Mouse (Mus musculus) frontal cortex, adult 2 months (tissue): ENCODE measurements at regions not wholly inside any gene's neighbourhood (a gene's known extent, or its start where the extent isn't known, plus 50 kb on each side); places are given as distances from the start of the nearest gene placed in this dataset.
A peak's percentile ranks its signal among the peaks of the same experiment; 100 is the strongest.
"Not testable (repeated sequence)": the region's sequence is repeated elsewhere in the genome, so short reads cannot be mapped to it uniquely, and the experiment has no call there.

Experiments used
- DNase-seq, 2 experiments: peaks; one replicate each; pipeline ENCODE4 v3.0.0; 2022; ENCODE audit warnings: low spot score in 1 of 2; ENCODE audit errors: extremely low spot score in 1 of 2

DNA sequence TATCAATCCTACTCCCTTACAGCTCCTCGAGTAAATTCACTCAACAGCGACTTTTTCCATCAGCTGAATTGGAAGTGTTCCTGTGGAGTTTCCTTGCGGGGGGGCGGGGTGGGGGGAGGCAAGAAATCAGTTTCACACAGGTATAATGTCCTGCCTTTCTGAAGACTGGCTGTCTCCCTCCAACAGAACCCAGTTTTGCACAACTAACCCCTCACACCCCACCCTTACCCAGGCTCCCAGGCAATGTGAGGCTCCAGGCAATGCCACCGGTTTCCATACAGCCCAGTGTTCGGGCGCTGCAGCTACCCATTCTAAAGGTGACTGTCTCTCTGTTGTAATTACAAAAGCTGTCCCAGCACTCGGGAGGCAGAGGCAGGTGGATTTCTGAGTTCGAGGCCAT lies 95.1 kb upstream of the Map3k1 start:
- DNase-seq: no peak

DNA sequence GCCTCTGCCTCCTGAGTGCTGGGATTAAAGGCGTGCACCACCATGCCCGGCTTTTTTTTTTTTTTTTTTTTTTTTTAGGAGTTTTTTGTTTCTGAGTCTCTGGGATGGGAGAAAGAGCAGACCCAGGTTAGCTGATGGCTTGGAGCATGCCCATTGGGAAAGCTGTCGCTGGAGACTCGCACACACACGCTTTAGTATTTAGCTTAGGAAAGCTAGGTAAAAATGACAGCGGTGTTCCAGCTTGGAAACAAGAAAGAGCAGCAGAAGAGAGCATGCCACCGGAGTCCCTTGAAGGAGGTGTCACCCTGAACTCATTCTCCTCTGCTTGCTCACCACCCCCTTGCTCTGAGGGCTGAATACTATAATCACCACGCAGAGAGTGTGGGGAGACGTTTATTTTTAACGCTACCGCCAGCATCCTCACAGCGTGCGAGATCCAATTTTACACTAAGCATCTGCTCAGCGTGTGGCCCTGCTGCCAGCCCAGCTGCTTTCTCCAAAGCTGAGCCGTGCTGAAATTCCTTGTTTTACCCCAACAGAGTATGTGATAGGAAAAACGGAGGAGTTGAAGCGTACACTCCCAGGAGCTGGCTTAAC lies 95.9 kb upstream of the Map3k1 start:
- peak; percentile 74 to 91 for DNase-seq

DNA sequence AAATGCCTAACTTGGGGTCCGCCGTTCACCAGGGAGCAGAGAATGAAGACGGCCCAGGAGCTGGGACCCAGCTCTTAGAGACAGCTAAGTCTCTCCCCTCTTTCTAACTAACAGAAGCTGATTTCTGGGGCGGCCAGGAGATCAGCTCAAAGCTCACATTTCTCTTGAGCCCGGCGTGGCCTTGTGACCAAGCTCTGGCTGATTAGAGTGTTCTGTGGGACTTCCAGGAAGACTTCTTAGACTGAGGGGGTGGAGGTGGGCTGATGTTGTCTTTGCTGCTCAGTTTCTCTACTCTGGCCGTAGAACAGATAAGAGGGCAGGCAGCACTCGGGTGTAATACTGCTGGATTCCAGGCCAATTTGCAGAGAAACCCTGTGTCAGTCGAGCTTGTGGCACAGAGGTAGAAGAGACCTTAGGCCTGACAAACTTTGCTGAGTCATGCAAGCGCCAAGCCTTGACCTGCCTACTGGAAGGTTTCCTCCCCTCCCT lies 96.5 kb upstream of the Map3k1 start:
- DNase-seq: no peak

- DNase-seq: no peak
Measured at GRCm38 (mm10) chr13:111911071-111911470, 102.3 kb upstream of the Map3k1 start.

- no peak for DNase-seq
Measured at GRCm38 (mm10) chr13:111911661-111912312, 103.0 kb upstream of the Map3k1 start.

GRCm38 (mm10) chr13:111914348-111914913 lies 105.6 kb upstream of the Map3k1 start:
- no peak for DNase-seq

DNA sequence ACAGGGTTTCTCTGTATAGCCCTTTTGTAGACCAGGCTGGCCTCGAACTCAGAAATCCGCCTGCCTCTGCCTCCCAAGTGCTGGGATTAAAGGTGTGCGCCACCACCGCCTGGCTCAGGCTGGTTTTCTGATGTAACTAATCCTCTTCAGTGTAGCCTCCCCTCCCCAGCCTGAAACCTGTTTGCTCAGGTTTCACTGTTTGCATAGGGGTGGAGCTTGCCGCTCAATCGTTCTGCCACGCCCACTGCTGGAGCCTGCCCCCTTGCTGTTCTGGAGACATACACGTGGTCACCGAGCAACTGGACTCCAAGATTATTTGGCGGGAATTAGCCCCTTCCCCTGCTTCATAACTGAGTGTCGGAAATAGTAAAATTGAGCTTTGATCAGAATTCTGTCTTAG lies 110.6 kb upstream of the Map3k1 start:
- DNase-seq: not testable (repeated sequence)

- DNase-seq: no peak
Measured at GRCm38 (mm10) chr13:111920534-111920933, 111.7 kb upstream of the Map3k1 start.

GRCm38 (mm10) chr13:111921142-111922035 lies 112.6 kb upstream of the Map3k1 start:
- DNase-seq: no peak

GRCm38 (mm10) chr13:111925349-111925748 lies 116.6 kb upstream of the Map3k1 start:
- DNase-seq: no peak

- DNase-seq: no peak
Measured at GRCm38 (mm10) chr13:111926801-111927200, 118.0 kb upstream of the Map3k1 start.

- DNase-seq: no peak
Measured at GRCm38 (mm10) chr13:111927489-111927888, 118.7 kb upstream of the Map3k1 start.

GRCm38 (mm10) chr13:111928636-111929544 lies 120.1 kb upstream of the Map3k1 start:
- DNase-seq: no peak

- DNase-seq: no peak
Measured at GRCm38 (mm10) chr13:111929908-111930307, 121.1 kb upstream of the Map3k1 start.

DNA sequence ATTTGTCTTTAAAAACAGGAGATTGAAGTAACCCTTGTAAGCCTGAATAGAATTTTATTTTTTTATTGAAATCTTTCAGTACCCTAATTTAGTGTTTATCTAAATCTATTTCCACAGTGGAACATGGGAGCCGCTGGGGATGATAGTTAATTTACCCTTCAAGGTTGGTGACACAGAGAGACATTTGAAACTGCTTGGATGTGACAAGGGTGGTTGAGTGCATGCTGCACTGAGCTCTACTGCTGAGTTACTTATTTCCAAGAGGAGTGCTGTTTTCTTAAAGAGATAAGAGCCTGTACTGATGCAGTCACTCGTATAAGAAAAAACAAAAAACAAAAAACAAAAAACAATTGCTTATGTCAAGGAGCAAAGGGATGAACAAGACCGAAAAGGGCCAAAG lies 123.7 kb upstream of the Map3k1 start:
- DNase-seq: no peak

GRCm38 (mm10) chr13:111933526-111934240 lies 124.9 kb upstream of the Map3k1 start:
- no peak for DNase-seq

- DNase-seq: no peak
Measured at GRCm38 (mm10) chr13:111935721-111936080, 126.9 kb upstream of the Map3k1 start.

GRCm38 (mm10) chr13:111936081-111936857 lies 127.5 kb upstream of the Map3k1 start:
- peak in 1 of 2 experiments; percentile 15 for DNase-seq

- DNase-seq: no peak
Measured at GRCm38 (mm10) chr13:111936983-111937382, 128.2 kb upstream of the Map3k1 start.
